Mouse (Mus musculus) testis, postnatal 10 days (tissue): ENCODE results near the gene Ube2l6.

ENCODE experiments used
- DNase-seq: peaks from one replicate; pipeline ENCODE4 v3.0.0; 2021; ENCODE audit warnings: low spot score

Gene Ube2l6

DNA sequence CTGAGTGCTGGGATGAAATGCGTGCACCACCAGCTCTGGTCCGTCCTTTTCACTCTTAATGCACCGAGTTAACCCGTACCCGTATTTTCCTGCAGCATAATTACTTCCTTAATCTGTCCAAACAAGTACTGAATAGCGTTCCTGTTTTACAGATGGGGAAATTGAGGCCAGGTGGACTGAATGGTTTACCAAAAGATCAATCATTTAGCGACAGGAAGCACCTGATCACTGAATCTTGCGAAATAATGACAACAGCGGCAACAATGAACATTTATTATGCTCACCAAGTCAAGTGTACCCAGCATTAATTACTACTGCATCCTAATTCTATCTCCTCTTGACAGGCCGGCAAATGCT, 39.9 kb downstream of the Ube2l6 start, which contains the start of gene Slc43a1:
TSS of gene Slc43a1 (plus strand) at position 258 of the 357 bp plus-strand sequence.
- no peak for DNase-seq

- DNase-seq = peak; percentile 55
Measured at GRCm38 (mm10) chr2:84838993-84839980, 40.7 kb downstream of the Ube2l6 start.

DNA sequence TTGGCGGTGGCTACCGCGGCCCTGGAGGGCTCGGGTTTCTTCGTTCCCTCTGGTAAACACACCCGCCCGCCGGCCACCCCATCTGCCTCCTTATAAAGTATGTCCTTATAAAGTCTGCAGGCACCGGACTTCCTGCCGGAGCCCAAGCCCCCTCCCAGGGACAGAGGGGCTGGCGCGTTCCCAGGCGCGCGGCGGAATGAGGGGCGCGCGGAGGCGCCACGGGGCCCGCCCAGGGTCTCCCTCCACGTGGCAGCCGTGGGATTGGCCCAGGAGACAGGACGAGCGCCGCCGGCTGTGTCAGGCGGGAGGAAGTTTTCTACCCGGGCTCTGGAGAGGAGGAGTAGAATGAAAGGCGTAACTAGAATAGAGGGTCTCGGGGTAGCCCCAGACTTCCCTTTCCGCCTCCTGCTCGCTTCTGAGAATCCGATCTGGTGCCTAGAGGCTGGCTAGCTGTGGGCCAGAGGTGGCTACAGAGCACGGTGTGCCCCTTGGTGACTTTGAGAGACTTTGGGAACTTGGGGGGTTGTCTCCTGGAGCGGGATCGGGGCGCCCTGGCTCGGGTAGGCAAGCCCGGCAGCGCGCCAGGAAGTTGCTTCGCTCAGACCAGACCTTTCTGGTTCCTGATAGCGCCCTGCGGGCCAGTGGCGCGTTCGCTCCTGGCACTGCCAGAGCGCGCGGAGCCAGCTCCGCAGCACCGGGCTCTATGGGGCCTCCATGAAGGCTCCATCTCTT, 41.6 kb downstream of the Ube2l6 start:
- peak; percentile 78 for DNase-seq

- DNase-seq = no peak
Measured at GRCm38 (mm10) chr2:84840748-84841563, 42.3 kb downstream of the Ube2l6 start.

- no peak for DNase-seq
Measured at GRCm38 (mm10) chr2:84841905-84842304, 43.3 kb downstream of the Ube2l6 start.

DNA sequence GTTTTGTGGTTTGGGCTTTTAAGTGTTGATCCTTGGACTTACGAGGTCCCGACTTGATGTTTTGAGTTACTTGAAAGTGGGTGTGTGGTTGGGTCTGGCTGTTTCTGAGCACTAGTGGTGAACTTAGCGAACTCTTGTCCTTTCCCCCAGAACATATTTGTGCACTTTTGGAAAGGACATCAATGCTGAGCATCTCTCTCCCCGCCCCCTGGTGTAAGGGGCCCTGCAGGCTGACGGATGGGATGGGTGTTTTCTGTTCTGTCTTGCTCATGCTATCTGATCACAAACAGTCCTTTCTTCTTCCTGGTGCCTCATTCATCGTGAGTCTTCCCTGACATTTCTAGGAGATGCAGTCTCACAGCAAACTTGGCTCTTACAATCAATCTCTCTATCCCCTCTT, 45.0 kb downstream of the Ube2l6 start:
- no peak for DNase-seq

- DNase-seq = no peak
Measured at GRCm38 (mm10) chr2:84845226-84845625, 46.6 kb downstream of the Ube2l6 start.

DNA sequence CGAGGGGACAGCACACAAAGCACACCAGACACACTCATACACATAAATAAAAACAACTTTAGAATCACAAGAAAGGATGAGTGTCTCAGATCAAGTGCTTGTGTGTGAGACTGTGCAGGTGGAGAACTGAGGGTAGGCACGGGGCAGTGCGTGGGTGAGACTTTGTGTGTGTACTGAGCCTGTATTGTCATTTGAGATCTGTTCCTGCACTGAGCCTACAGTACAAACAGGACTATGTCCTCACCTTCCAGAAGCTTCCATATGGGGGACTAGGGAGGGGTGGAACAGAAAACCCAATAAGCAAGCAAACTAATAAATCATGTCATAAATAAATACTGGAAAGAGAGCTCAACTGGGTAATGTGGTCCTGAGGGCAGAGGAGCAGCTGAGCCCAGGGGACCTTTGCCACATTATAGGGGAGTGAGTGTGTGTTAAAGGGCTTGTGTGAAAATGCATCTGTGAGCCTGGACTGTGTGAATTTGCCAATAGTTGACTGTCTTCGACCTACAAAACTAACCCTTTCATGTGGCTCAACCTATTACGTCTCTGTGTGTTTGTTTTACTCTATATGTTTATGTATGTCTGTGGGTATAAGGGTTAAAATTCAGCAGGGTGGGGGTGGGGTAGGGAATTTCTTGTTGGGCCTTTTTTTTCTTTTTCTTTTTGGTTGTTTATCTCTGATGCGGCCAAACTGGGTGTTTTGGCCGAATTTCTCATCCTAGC, 51.9 kb downstream of the Ube2l6 start:
- DNase-seq = no peak

GRCm38 (mm10) chr2:84851130-84852040, 52.8 kb downstream of the Ube2l6 start:
- peak; percentile 79 for DNase-seq

DNA sequence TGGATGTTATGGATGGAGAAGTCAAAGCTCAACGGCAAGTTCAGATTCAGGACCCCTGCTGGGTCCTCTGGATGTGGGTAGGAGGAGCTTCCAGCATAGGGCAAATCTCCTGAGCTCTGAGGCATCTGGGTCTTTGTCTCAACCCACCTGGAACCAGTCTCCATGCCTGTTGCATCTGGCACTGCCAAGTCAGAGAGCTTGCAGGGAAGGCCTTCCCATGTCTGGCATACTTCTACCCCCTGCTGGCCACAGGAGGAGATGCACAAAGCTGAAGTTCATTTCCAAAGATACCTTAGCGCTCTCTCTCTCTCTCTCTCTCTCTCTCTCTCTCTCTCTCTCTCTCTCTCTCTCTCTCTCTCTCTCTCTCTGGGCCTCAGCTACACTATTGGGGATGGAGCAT, 57.1 kb downstream of the Ube2l6 start:
- DNase-seq = peak; percentile 57

DNA sequence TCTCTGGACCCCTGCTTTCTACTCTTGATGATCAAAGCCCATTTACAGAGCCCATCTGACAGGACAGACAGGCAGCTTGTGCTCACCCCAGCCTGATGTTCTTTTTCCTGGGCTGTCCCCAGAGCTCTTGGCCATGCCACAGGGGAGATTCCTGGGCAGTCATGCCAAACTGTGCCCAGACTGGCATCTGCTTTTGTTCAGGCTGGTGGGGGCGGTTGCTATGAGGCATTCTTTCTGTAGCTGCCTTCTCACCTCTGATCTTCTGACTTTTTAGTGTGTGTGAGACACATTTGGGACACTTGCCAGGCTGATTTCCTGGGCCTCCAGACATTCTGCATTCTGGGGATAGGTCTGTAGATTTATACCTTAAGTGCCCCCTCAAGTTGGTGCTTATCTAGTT, 59.9 kb downstream of the Ube2l6 start:
- DNase-seq = no peak
